Mouse (Mus musculus): ENCODE data around the gene Olfr1466. TPM values are rescaled to one million over a fixed set of nuclear protein-coding genes. Genes with fewer than 3 reads are reported as not detected.

The Olfr1466 gene
- polyA plus RNA-seq (2012; ENCODE audit: insufficient read depth, insufficient read length, missing spikeins), result not detected in 2 replicates

DNA sequence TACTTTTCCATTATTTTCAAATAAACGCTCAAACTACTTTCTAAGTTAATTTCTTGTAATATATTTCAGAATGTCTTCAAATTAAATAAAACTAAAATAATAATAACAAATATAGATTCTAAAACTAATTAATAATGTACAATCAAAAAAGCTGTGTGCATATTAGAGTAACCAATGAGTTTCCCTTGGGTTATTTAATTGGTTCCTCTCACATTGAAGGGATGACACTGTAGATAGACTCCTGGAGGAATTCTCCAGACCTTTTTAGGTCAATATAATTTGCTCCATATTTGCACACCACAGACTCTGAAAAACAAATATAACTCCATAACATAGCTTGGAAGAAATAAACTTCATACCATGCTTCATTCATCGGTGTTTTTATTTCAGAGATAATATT is at the start of gene Olfr1466:
Olfr1466 (plus strand) TSS at position 301 of the 400 bp plus-strand sequence.
- no peak within 1 kb of the TSS for H3K27ac ChIP-seq (replicated peaks; ENCODE audit: low read depth, low read length)
- H3K4me1 ChIP-seq (ENCODE audit: control insufficient read depth, insufficient read depth, insufficient read length, low read length), result no peaks in the 10 kb centered on the region
- H3K4me3 ChIP-seq (ENCODE audit: insufficient read depth, low read depth, low read length), result no peak within 1 kb of the TSS

DNA sequence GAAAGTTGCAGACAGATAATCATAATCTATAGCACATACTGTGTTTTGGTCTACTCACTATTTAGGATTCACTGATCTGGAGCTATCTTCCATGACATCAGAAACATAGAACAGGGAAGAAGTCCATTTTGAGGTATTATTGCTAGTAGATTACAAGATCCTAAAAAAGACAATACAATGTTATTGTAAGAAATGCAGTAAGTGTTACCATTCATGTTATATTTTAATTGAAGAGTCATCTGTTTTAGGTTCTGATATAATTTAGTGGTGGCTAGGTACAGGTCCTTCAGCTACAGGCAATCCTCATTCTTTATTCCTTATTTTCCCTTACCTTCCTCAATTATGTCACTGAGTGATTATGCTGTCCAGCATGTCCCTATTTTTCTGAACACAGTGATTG is 23.2 kb upstream of the Olfr1466 start, which contains the start of gene Olfr1465:
Olfr1465 (minus strand) TSS at position 101 of the 400 bp plus-strand sequence.
- Histone ChIP-seq H3K27ac (replicated peaks; ENCODE audit: low read depth, low read length) (no peak within 1 kb of the TSS), H3K4me1 (ENCODE audit: control insufficient read depth, insufficient read depth, insufficient read length, low read length) (no peaks in the 10 kb centered on the region), H3K4me3 (ENCODE audit: insufficient read depth, low read depth, low read length) (no peak within 1 kb of the TSS)

DNA sequence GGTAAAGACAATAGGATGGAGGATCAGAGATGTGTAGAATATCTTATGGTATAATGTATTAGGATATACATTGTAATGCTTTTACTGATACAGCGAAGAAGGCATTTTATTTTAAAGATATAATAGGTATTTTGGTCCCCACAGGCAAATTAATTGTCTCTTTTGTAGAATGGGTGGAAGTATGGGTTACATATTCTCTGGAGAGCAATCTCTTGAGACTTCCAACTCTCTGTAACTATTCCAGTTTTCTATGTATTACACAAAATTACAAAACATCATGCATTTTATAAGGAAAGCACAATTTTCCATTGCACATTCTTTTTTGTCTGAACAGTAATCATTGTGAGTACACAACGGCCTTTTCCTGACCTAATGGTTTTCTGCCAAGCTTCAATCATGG is 23.3 kb downstream of the Olfr1466 start, which contains the start of gene Olfr1467:
Olfr1467 (plus strand) TSS at position 301 of the 400 bp plus-strand sequence.
- no peaks in the 10 kb centered on the region for H3K4me1 ChIP-seq (ENCODE audit: control insufficient read depth, insufficient read depth, insufficient read length, low read length)
- H3K4me3 ChIP-seq (ENCODE audit: insufficient read depth, low read depth, low read length), result no peak within 1 kb of the TSS
- H3K27ac ChIP-seq (replicated peaks; ENCODE audit: low read depth, low read length), result no peak within 1 kb of the TSS

Other genes starting within 250 kb of the Olfr1466 start
- not detected in 2 replicates for gene Olfr1457, start 241.0 kb upstream of the Olfr1466 start, polyA plus RNA-seq (2012; ENCODE audit: insufficient read depth, insufficient read length, missing spikeins)
- gene Olfr1458, start 232.1 kb upstream of the Olfr1466 start, polyA plus RNA-seq (2012; ENCODE audit: insufficient read depth, insufficient read length, missing spikeins), result not detected in 2 replicates
- gene Olfr1459, start 189.3 kb upstream of the Olfr1466 start, polyA plus RNA-seq (2012; ENCODE audit: insufficient read depth, insufficient read length, missing spikeins), result not detected in 2 replicates
- gene Olfr1461, start 175.9 kb upstream of the Olfr1466 start, polyA plus RNA-seq (2012; ENCODE audit: insufficient read depth, insufficient read length, missing spikeins), result not detected in 2 replicates
- not detected in 2 replicates for gene Olfr1462, start 153.1 kb upstream of the Olfr1466 start, polyA plus RNA-seq (2012; ENCODE audit: insufficient read depth, insufficient read length, missing spikeins)
- gene Olfr1463, start 107.5 kb upstream of the Olfr1466 start, polyA plus RNA-seq (2012; ENCODE audit: insufficient read depth, insufficient read length, missing spikeins), result not detected in 2 replicates
- gene Olfr1465, start 23.3 kb upstream of the Olfr1466 start, polyA plus RNA-seq (2012; ENCODE audit: insufficient read depth, insufficient read length, missing spikeins), result not detected in 2 replicates
- not detected in 2 replicates for gene Olfr1467, start 23.4 kb downstream of the Olfr1466 start, polyA plus RNA-seq (2012; ENCODE audit: insufficient read depth, insufficient read length, missing spikeins)
- not detected in 2 replicates for gene Olfr1469, start 69.0 kb downstream of the Olfr1466 start, polyA plus RNA-seq (2012; ENCODE audit: insufficient read depth, insufficient read length, missing spikeins)
- gene Olfr1471, start 104.5 kb downstream of the Olfr1466 start, polyA plus RNA-seq (2012; ENCODE audit: insufficient read depth, insufficient read length, missing spikeins), result not detected in 2 replicates
- gene Olfr1472, start 117.2 kb downstream of the Olfr1466 start, polyA plus RNA-seq (2012; ENCODE audit: insufficient read depth, insufficient read length, missing spikeins), result not detected in 2 replicates
- not detected in 2 replicates for gene Olfr1474, start 130.7 kb downstream of the Olfr1466 start, polyA plus RNA-seq (2012; ENCODE audit: insufficient read depth, insufficient read length, missing spikeins)
- gene Olfr1475, start 141.3 kb downstream of the Olfr1466 start, polyA plus RNA-seq (2012; ENCODE audit: insufficient read depth, insufficient read length, missing spikeins), result not detected in 2 replicates
- gene Olfr1477, start 161.7 kb downstream of the Olfr1466 start, polyA plus RNA-seq (2012; ENCODE audit: insufficient read depth, insufficient read length, missing spikeins), result not detected in 2 replicates
- not detected in 2 replicates for gene Olfr1480, start 189.1 kb downstream of the Olfr1466 start, polyA plus RNA-seq (2012; ENCODE audit: insufficient read depth, insufficient read length, missing spikeins)
- gene Olfr1484, start 244.6 kb downstream of the Olfr1466 start, polyA plus RNA-seq (2012; ENCODE audit: insufficient read depth, insufficient read length, missing spikeins), result not detected in 2 replicates

All from brown adipose tissue, adult 24 weeks (tissue).